Mouse (Mus musculus) limb, embryonic 11.5 days (tissue): ENCODE data around the gene Otp. TPM values are rescaled to one million over a fixed set of nuclear protein-coding genes. Genes with fewer than 3 reads are reported as not detected.

Experiments used
- ATAC-seq: fragments of 200-750 bp; cut with Nextera tagmentation; 2 replicates; pipeline ENCODE4 v1.8.0; 2017; ENCODE audit warnings: low read depth; ENCODE audit not compliant: insufficient number of reproducible peaks, low FRiP score, low TSS enrichment
- DNase-seq: peaks from one replicate; pipeline ENCODE4 v3.0.0-alpha.2; 2015; ENCODE audit warnings: low spot score
- H3K27ac ChIP-seq: fragments of 300-500 bp; sonication (generic); replicated peaks from 2 replicates; pipeline ENCODE4 v1.5.1; 2014; ENCODE audit warnings: low read depth, mild to moderate bottlenecking, low read length
- H3K27me3 ChIP-seq: fragments of 300-500 bp; sonication (generic); 2 replicates; pipeline ENCODE4 v1.6.1; 2014; ENCODE audit warnings: mild to moderate bottlenecking, low read length, mixed read lengths; ENCODE audit not compliant: control insufficient read depth, insufficient read depth
- H3K36me3 ChIP-seq: fragments of 300-500 bp; sonication (generic); 2 replicates; pipeline ENCODE4 v1.6.1; 2014; ENCODE audit warnings: mild to moderate bottlenecking, low read length, moderate library complexity, mixed read lengths; ENCODE audit not compliant: control insufficient read depth, insufficient read depth
- H3K4me1 ChIP-seq: fragments of 300-500 bp; sonication (generic); 2 replicates; pipeline ENCODE4 v1.6.1; 2014; ENCODE audit warnings: low read length, mixed read lengths; ENCODE audit not compliant: control insufficient read depth, insufficient read depth
- H3K4me2 ChIP-seq: fragments of 300-500 bp; sonication (generic); 2 replicates; pipeline ENCODE4 v1.6.1; 2014; ENCODE audit warnings: low read depth, mild to moderate bottlenecking, moderate library complexity; ENCODE audit not compliant: severe bottlenecking
- H3K4me3 ChIP-seq: fragments of 300-500 bp; sonication (generic); 2 replicates; pipeline ENCODE4 v1.5.1; 2014; ENCODE audit warnings: low read depth, low read length
- H3K9ac ChIP-seq: fragments of 300-500 bp; sonication (generic); 2 replicates; pipeline ENCODE4 v1.6.1; 2014; ENCODE audit warnings: mild to moderate bottlenecking, low read length
- H3K9me3 ChIP-seq: fragments of 300-500 bp; sonication (generic); 2 replicates; pipeline ENCODE4 v1.6.1; 2016; ENCODE audit warnings: low read length; ENCODE audit not compliant: control insufficient read depth
- WGBS: fragments of 180-500 bp; shearing (Covaris S2); extraction: QIAGEN DNeasy Blood & Tissue Kit; methylation state at CpG from one replicate; pipeline ENCODE4 v1.1.7; 2014; 5-methylcytosine and 5-hydroxymethylcytosine counted together
- polyA plus RNA-seq: library from polyadenylated mRNA; unstranded; fragments of >200 nt; fragmentation: Nextera tagmentation; extraction: Ambion mirVana; gene quantifications from 2 replicates; pipeline ENCODE4 v1.2.1, GENCODE M21; 2014

Otp gene
- polyA plus RNA-seq, 1 experiment from 2014 or later: not detected

GRCm38 (mm10) chr13:94883966-94884960, 8.9 kb downstream of the Otp start:
- Histone ChIP-seq H3K4me1 (peaks cover 11% of the 10 kb centered on the region; the same call in 1 of the 2 replicates), H3K9ac (no peak overlapping the region), H3K4me3 (peak overlapping the region; percentile 40), H3K9me3 (no peaks in the 10 kb centered on the region), H3K27me3 (peaks cover 80% of the 10 kb centered on the region), H3K27ac (no peak overlapping the region), H3K4me2 (peak overlapping the region; percentile 88), H3K36me3 (no peaks in the 10 kb centered on the region)
- DNase-seq (peak; percentile 62), ATAC-seq (0 out of 2 replicates have a peak, but pooled peaks have one; percentile 28)
- 2% methylated on average over 36 of the region's 36 CpGs for WGBS

GRCm38 (mm10) chr13:94885291-94886235, 10.2 kb downstream of the Otp start:
- Histone ChIP-seq H3K4me1 (peaks cover 11% of the 10 kb centered on the region; the same call in 1 of the 2 replicates), H3K4me3 (peak overlapping the region; percentile 20), H3K9ac (peak overlapping the region; percentile 17; the same call in 1 of the 2 replicates), H3K27ac (no peak overlapping the region), H3K27me3 (peaks cover 71% of the 10 kb centered on the region), H3K9me3 (no peaks in the 10 kb centered on the region), H3K36me3 (no peaks in the 10 kb centered on the region), H3K4me2 (peak overlapping the region; percentile 36)
- WGBS: 1% methylated on average over 56 of the region's 81 CpGs
- ATAC-seq (no peak), DNase-seq (peak; percentile 63)

- WGBS: 90% methylated on average over 10 of the region's 10 CpGs
- no peak overlapping the region for H3K9ac ChIP-seq
- DNase-seq: no peak
- ATAC-seq: no peak
- H3K36me3 ChIP-seq: no peaks in the 10 kb centered on the region
- no peaks in the 10 kb centered on the region for H3K27me3 ChIP-seq
- H3K4me3 ChIP-seq: no peak overlapping the region
- H3K4me2 ChIP-seq: no peak overlapping the region
- no peaks in the 10 kb centered on the region for H3K9me3 ChIP-seq
- H3K4me1 ChIP-seq: no peaks in the 10 kb centered on the region
- H3K27ac ChIP-seq: no peak overlapping the region
Measured at GRCm38 (mm10) chr13:94907841-94908240, 32.4 kb downstream of the Otp start.

- Histone ChIP-seq H3K9ac (no peak overlapping the region), H3K36me3 (no peaks in the 10 kb centered on the region), H3K4me1 (no peaks in the 10 kb centered on the region), H3K4me2 (no peak overlapping the region; the same call in 1 of the 2 replicates), H3K27ac (no peak overlapping the region), H3K4me3 (no peak overlapping the region), H3K27me3 (no peaks in the 10 kb centered on the region), H3K9me3 (no peaks in the 10 kb centered on the region)
- ATAC-seq: no peak
- no peak for DNase-seq
- 21% methylated on average over 11 of the region's 11 CpGs for WGBS
Measured at GRCm38 (mm10) chr13:94912961-94913360, 37.6 kb downstream of the Otp start.

GRCm38 (mm10) chr13:94915654-94916053, 40.3 kb downstream of the Otp start:
- ATAC-seq: no peak
- 74% methylated on average over 5 of the region's 5 CpGs for WGBS
- H3K4me1 ChIP-seq: no peaks in the 10 kb centered on the region

GRCm38 (mm10) chr13:94928086-94928485, 52.7 kb downstream of the Otp start:
- Histone ChIP-seq H3K9ac (no peak overlapping the region), H3K36me3 (no peaks in the 10 kb centered on the region), H3K4me1 (no peaks in the 10 kb centered on the region), H3K27ac (no peak overlapping the region), H3K9me3 (no peaks in the 10 kb centered on the region), H3K27me3 (no peaks in the 10 kb centered on the region), H3K4me2 (no peak overlapping the region), H3K4me3 (no peak overlapping the region)
- DNase-seq (no peak), ATAC-seq (no peak)
- WGBS: 80% methylated on average over 3 of the region's 3 CpGs

More at GRCm38 (mm10) chr13:94915654-94916053, 40.3 kb downstream of the Otp start:
- DNase-seq: no peak
- Histone ChIP-seq H3K36me3 (no peaks in the 10 kb centered on the region), H3K9ac (no peak overlapping the region), H3K27ac (no peak overlapping the region), H3K4me3 (no peak overlapping the region), H3K4me2 (no peak overlapping the region), H3K9me3 (no peaks in the 10 kb centered on the region), H3K27me3 (no peaks in the 10 kb centered on the region)
